Mouse (Mus musculus) embryonic fibroblast, embryonic 13.5 days (primary cell): ENCODE measurements at regions not wholly inside any gene's neighbourhood (a gene's known extent, or its start where the extent isn't known, plus 50 kb on each side); places are given as distances from the start of the nearest gene placed in this dataset.

Experiments
- H3K27ac ChIP-seq: 2 replicates; pipeline ENCODE4 v1.5.1; 2012; ENCODE audit warnings: low read length, control low read depth, inconsistent platforms; ENCODE audit not compliant: insufficient read depth
- H3K4me1 ChIP-seq: 2 replicates; pipeline ENCODE4 v1.6.1; 2011; ENCODE audit warnings: low read length; ENCODE audit not compliant: control insufficient read depth, insufficient read depth
- H3K4me3 ChIP-seq: 2 replicates; pipeline ENCODE4 v1.5.1; 2011; ENCODE audit warnings: mild to moderate bottlenecking, control low read depth, low read length; ENCODE audit not compliant: insufficient read depth
- CTCF ChIP-seq: IDR thresholded peaks from 2 replicates; pipeline ENCODE4 v1.5.1; 2011; ENCODE audit warnings: mild to moderate bottlenecking, control low read depth, low read length, moderate library complexity, borderline replicate concordance; ENCODE audit not compliant: insufficient read depth
- POLR2A ChIP-seq: IDR thresholded peaks from 2 replicates; pipeline ENCODE4 v1.6.1; 2011; ENCODE audit warnings: low read depth, mild to moderate bottlenecking, control low read depth, low read length, moderate library complexity

DNA sequence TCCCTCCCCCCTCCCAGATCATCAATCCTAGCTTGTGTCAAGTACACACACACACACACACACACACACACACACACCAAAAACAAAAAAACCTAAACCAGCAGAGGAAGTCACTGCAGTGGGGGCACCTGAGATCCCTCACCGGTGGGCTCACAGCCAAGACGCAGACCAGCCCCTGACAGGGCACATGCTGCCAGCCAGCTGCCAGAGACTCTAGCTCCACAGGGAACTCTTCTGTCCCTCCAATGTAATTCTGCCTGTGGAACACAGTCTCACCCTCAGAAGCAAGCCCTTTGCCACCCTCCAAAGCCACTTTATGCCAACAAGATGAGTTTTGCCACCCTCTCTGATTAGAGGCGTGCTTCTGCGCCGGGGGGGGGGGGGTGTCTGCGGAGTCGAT lies 261.3 kb upstream of the Kazn start:
- Histone ChIP-seq H3K4me1 (peaks cover 9% of the 10 kb centered on the region), H3K27ac (no peak overlapping the region), H3K4me3 (no peak overlapping the region)
- TF ChIP-seq POLR2A (no peak), CTCF (no peak)

DNA sequence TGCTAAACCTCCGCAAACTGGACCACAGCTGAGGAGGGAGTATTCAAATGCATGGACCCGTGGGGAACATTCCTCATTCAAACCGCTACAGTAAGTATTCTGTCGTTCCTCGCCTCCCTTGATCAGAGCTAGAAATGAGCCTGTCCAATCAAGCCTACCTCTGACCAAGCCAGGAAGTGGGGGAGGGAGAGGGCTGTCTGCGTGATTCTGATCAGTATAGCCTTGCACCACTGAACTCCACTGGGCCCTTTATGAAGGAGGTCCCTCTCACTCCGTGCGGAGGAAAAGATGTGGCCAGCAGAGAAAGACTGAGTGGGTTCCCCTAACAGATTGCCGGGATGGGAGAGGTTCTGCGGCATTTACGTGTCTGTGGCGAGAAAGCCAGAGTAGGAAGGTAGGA lies 257.4 kb upstream of the Kazn start:
- no peak for TF ChIP-seq CTCF
- no peak for TF ChIP-seq POLR2A
- H3K4me1 ChIP-seq: peaks cover 9% of the 10 kb centered on the region
- no peak overlapping the region for H3K27ac ChIP-seq

DNA sequence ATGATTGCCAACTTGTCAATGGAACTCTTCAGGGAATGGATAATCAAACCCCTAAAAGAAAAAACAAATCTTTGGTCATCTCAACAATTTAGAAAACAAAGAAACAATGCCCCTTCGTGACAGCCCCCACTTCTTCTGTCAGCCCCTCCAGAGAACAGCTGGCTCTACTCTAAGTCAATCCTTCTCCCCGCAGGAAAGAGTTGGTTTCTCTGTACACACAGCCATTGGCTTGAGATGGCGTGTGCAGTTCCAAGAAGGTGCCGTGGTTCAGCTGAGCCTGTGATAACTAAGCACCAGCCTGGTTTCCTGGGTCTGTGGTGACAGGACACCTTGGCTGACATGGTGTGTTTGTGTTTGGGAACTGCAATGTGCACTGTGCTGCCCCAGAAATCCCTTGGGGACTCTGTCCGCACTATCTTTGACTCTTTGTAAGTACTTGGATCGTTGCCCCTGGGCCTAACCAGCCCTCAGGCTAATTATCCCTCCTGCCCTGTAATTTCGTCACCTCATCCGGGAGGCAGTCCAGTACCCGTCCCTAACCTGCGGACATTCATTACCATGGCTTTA lies 253.8 kb upstream of the Kazn start:
- Histone ChIP-seq H3K27ac (no peak overlapping the region), H3K4me1 (no peaks in the 10 kb centered on the region), H3K4me3 (no peak overlapping the region)
- TF ChIP-seq POLR2A: no peak
- TF ChIP-seq CTCF: no peak

More for the DNA sequence above, 257.4 kb upstream of the Kazn start:
- no peak overlapping the region for H3K4me3 ChIP-seq

- no peaks in the 10 kb centered on the region for H3K4me1 ChIP-seq
- no peak overlapping the region for H3K27ac ChIP-seq
- TF ChIP-seq POLR2A (no peak), CTCF (no peak)
- no peak overlapping the region for H3K4me3 ChIP-seq
Observed at GRCm38 (mm10) chr4:142485784-142486423, 246.7 kb upstream of the Kazn start.

DNA sequence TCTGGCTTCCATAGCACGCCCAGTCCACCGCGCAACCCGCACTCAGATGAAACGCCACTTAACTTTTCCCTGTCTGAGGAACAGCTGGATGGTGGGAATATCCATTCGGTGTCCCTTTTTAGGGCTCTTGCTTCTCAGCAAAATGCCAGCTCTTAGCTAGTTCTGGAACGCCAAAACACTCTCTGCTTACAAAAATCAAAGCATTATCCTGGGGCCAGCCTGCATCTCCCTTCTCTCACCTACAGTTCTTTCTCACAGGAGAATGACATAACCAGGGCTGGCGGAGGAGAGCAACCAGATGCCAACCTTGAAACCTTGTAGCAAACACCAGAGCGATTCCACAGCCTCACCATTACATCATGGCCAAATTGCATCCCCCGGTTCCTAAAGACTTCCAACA lies 236.4 kb upstream of the Kazn start:
- Histone ChIP-seq H3K4me1 (no peaks in the 10 kb centered on the region), H3K27ac (no peak overlapping the region), H3K4me3 (no peak overlapping the region)
- no peak for TF ChIP-seq POLR2A

GRCm38 (mm10) chr4:142474626-142475025 lies 235.4 kb upstream of the Kazn start:
- TF ChIP-seq CTCF (no peak), POLR2A (no peak)
- Histone ChIP-seq H3K27ac (no peak overlapping the region), H3K4me3 (no peak overlapping the region), H3K4me1 (no peaks in the 10 kb centered on the region)

DNA sequence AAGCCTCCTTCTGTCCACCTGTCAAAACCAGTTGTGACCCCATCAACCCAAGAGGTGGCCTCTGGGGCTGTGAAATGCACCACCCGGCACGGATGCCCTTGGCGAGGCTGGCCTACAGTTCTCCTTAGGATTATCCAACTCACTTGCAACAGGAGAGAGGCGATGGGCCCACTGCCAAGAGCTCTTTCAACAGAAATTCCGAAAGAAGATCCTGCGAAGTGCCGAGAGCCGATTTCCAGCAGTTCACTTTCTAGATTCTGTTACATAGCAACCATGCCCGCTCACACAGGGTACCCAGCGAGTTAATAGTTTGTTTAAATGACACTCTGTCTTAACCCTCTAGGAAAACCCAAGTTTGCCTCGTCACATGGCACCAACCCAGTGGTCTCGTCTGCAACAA lies 234.8 kb upstream of the Kazn start:
- no peak for TF ChIP-seq CTCF
- no peak for TF ChIP-seq POLR2A
- no peaks in the 10 kb centered on the region for H3K4me1 ChIP-seq
- no peak overlapping the region for H3K27ac ChIP-seq
- H3K4me3 ChIP-seq: no peak overlapping the region

DNA sequence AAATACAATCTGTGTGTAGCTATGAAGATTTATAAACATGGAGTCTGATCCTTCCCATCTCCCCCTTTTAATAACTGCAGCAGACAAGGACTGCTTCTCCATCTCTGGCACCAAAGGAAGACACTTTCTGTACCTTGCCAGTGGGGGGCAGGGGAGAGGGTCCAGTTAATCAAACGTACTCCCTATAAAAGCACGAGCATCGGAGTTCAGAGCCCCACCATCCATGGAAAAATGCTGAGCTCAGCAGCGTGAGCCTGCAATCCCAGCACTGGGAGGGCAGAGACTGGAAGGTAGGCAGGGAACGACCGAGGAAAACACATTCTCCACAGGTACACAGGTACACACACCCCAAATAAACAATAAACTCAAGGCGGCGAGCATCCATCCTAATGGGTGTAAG lies 234.1 kb upstream of the Kazn start:
- no peak overlapping the region for H3K4me3 ChIP-seq
- no peak for TF ChIP-seq CTCF
- no peak for TF ChIP-seq POLR2A
- H3K4me1 ChIP-seq: no peaks in the 10 kb centered on the region
- H3K27ac ChIP-seq: no peak overlapping the region

DNA sequence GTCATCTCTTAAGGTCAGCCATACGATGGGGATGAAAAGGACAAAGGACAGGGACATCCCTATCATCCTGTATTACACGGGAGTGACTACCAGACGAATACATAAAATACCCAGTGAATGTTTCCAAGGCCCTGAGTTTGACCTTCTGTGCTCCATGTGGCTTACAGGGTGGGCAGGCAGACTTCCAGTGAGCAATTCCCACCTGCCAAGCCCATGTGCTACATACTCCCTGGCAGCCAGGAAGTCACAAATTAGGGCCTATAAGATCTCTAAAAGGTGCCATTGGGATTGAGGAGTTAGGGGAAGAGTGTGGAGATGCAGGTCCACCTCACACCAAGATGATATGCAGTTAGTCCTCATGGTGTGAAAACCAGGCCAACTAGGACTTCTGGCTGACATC lies 233.1 kb upstream of the Kazn start:
- TF ChIP-seq POLR2A: no peak
- TF ChIP-seq CTCF: no peak
- H3K4me1 ChIP-seq: no peaks in the 10 kb centered on the region
- H3K4me3 ChIP-seq: no peak overlapping the region
- no peak overlapping the region for H3K27ac ChIP-seq

DNA sequence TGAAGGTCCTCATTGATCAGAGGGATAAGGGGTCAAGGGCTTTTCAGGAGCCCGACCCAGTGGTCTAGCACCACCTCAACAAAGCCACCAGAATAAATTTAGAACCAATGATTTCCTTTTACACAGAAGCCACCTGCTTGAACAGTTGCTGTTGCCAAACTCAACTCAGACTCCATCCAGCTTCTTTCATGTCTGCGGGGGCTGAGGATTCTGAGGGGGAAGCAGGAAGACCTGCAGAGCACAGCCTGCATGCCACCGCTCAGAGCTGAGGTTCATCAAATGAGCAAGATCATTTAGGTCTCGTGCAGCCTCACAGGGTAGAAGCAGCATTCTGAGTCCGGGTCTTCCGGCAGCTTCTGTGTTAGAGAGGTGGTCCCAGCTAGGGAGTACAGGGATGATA lies 231.6 kb upstream of the Kazn start:
- Histone ChIP-seq H3K27ac (no peak overlapping the region), H3K4me1 (no peaks in the 10 kb centered on the region), H3K4me3 (no peak overlapping the region)
- TF ChIP-seq POLR2A (no peak), CTCF (no peak)

GRCm38 (mm10) chr4:142467920-142468319 lies 228.7 kb upstream of the Kazn start:
- Histone ChIP-seq H3K27ac (no peak overlapping the region), H3K4me3 (no peak overlapping the region), H3K4me1 (no peaks in the 10 kb centered on the region)
- TF ChIP-seq CTCF (no peak), POLR2A (no peak)
